ENCODE assay signal across 8 mouse cellular contexts in the genomic region with DNA sequence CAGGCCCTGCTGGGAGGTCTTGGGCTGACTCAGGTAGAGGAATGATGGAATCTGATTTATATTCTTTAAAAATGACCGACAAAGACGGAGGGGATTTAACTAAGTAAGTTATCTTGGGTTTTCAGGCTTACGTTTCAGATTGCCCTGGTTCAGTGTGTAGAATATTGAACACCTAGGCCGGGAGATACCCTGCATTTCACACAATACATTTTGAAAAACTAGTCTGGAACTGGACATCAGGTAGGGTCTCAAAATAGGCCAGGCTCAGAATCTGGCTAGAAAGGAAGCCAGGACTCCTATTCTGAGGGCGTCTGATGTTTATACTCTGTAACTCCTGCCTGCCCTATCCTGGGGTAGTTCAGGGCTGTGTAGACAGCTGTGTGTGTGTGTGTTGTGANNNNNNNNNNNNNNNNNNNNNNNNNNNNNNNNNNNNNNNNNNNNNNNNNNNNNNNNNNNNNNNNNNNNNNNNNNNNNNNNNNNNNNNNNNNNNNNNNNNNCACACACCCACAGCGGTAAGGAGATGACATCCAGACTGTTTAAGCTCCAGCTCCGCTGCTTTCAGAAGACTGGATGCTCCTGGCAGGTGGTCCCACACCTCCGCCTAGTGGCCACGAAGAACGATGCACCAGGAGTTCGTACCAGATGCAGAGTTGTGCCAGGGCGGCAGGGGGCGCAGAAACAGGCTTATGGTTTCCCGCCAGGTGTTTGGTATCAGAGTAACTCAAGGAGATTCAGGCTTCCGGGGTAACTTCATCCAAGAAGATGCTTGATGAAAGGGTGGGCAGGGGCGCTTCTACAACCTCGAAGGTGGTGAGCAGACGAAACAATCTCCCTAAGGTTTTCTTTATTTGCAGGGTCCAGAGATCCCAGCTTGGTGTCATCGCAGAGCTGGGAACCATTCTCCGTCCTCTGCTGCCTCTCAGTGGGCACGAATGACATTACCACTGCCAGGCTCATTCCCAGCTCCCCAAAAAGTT. TPM values are rescaled to one million over a fixed set of nuclear protein-coding genes. Genes with fewer than 3 reads are reported as not detected.
DNase-seq lines count a peak whose midpoint lies in the region; ATAC-seq and TF ChIP-seq lines count a peak whose summit lies in the region.

No protein-coding gene starts in this region.

- no peak for TF ChIP-seq EP300 in lung, postnatal 0 days (IDR thresholded peaks at IDR 0.05)

- H3K4me2 ChIP-seq in hindbrain, embryonic 11.5 days (replicated peaks; ENCODE audit: low read depth, low read length), result peak overlapping the region; percentile 30
- peak overlapping the region; percentile 32; the same call in 1 of the 2 replicates for H3K4me2 ChIP-seq in lung, postnatal 0 days (replicated peaks; ENCODE audit: low read depth, low read length)

- H3K9ac ChIP-seq in hindbrain, embryonic 11.5 days (ENCODE audit: low read depth, low read length), result no peak overlapping the region
- no peak overlapping the region for H3K9ac ChIP-seq in lung, postnatal 0 days (replicated peaks; ENCODE audit: low read depth)

- H3K4me3 ChIP-seq in hindbrain, embryonic 11.5 days (ENCODE audit: low read depth, low read length), result no peak overlapping the region
- 0 out of 2 replicates have a peak overlapping the region, but pooled peaks have one; percentile 15 for H3K4me3 ChIP-seq in lung, postnatal 0 days (ENCODE audit: low read depth, low read length)

- no peak overlapping the region for H3K27ac ChIP-seq in hindbrain, embryonic 11.5 days (ENCODE audit: low read depth, low read length)
- no peak overlapping the region for H3K27ac ChIP-seq in lung, postnatal 0 days (ENCODE audit: low read length)

- peak; percentile 88 for DNase-seq in Muller cell, postnatal 12 days (ENCODE audit: inconsistent ontology term)
- DNase-seq in cerebellum, postnatal 10 days, result peak; percentile 93 to 94
- DNase-seq in frontal cortex, postnatal 10 days (ENCODE audit: low spot score in 2 of 2), result peak; percentile 71 to 87
- peak; percentile 95 for DNase-seq in hindbrain, embryonic 11.5 days (ENCODE audit: low spot score)
- peak; percentile 89 to 90 for DNase-seq in layer of hippocampus, postnatal 10 days (ENCODE audit: low spot score in 2 of 2)
- DNase-seq in lung, postnatal 0 days (ENCODE audit: low spot score), result peak; percentile 94
- peak; percentile 81 for DNase-seq in ovary, postnatal 14 days (ENCODE audit: low spot score)
- DNase-seq in thymus, postnatal 10 days (ENCODE audit: low spot score in 2 of 2), result peak; percentile 75 to 90

- no peaks in the 10 kb centered on the region for H3K9me3 ChIP-seq in hindbrain, embryonic 11.5 days (ENCODE audit: control insufficient read depth, low read length)
- H3K9me3 ChIP-seq in lung, postnatal 0 days (ENCODE audit: low read length), result no peaks in the 10 kb centered on the region

- peaks cover 15% of the 10 kb centered on the region for H3K4me1 ChIP-seq in hindbrain, embryonic 11.5 days (replicated peaks; ENCODE audit: control insufficient read depth, insufficient read depth, low read length)
- H3K4me1 ChIP-seq in lung, postnatal 0 days (ENCODE audit: insufficient read depth, low read depth, low read length), result peaks cover 7% of the 10 kb centered on the region; the same call in 1 of the 2 replicates

- H3K27me3 ChIP-seq in hindbrain, embryonic 11.5 days (ENCODE audit: control insufficient read depth, insufficient read depth, low read length), result peaks cover 31% of the 10 kb centered on the region
- H3K27me3 ChIP-seq in lung, postnatal 0 days (replicated peaks; ENCODE audit: insufficient read depth, low read length), result peaks cover 21% of the 10 kb centered on the region

- no peaks in the 10 kb centered on the region for H3K36me3 ChIP-seq in hindbrain, embryonic 11.5 days (ENCODE audit: control insufficient read depth, insufficient read depth, low read length)
- no peaks in the 10 kb centered on the region for H3K36me3 ChIP-seq in lung, postnatal 0 days (ENCODE audit: insufficient read depth, low read length)

- peak; percentile 65 for ATAC-seq in hindbrain, embryonic 11.5 days (ENCODE audit: low FRiP score)
- ATAC-seq in lung, postnatal 0 days, result peak; percentile 72

- peak; percentile 86 for TF ChIP-seq CTCF in lung, postnatal 0 days (IDR thresholded peaks at IDR 0.05)

- 13% methylated on average over 20 of the region's 21 CpGs for WGBS in hindbrain, embryonic 11.5 days
- WGBS in lung, postnatal 0 days, result 13% methylated on average over 20 of the region's 21 CpGs

RNA-seq across cellular contexts. Expression of a gene that starts 11.6 kb away (rescaled TPM):
- not detected in 2 replicates for polyA plus RNA-seq in hindbrain, embryonic 11.5 days (2014; fragmentation: Nextera tagmentation; extraction: Ambion mirVana)
- total RNA-seq in layer of hippocampus, postnatal 10 days (2021), result not detected
- not detected in 2 replicates for polyA plus RNA-seq in lung, postnatal 0 days (2015; fragmentation: Nextera tagmentation; extraction: Ambion mirVana)

RNA-seq across cellular contexts. Expression of a gene that starts 45.3 kb away (rescaled TPM):
- not detected in 2 replicates for polyA plus RNA-seq in hindbrain, embryonic 11.5 days (2014; fragmentation: Nextera tagmentation; extraction: Ambion mirVana)
- not detected for total RNA-seq in layer of hippocampus, postnatal 10 days (2021)
- polyA plus RNA-seq in lung, postnatal 0 days (2015; fragmentation: Nextera tagmentation; extraction: Ambion mirVana), result 0.12 and 0.32 TPM in 2 replicates
